Mouse (Mus musculus): ENCODE measurements around the gene Klhl26. TPM values are rescaled to one million over a fixed set of nuclear protein-coding genes. Genes with fewer than 3 reads are reported as not detected.

Klhl26 gene
- total RNA-seq, 2 experiments from 2014 or later: 8.4 to 9.7 TPM

DNA sequence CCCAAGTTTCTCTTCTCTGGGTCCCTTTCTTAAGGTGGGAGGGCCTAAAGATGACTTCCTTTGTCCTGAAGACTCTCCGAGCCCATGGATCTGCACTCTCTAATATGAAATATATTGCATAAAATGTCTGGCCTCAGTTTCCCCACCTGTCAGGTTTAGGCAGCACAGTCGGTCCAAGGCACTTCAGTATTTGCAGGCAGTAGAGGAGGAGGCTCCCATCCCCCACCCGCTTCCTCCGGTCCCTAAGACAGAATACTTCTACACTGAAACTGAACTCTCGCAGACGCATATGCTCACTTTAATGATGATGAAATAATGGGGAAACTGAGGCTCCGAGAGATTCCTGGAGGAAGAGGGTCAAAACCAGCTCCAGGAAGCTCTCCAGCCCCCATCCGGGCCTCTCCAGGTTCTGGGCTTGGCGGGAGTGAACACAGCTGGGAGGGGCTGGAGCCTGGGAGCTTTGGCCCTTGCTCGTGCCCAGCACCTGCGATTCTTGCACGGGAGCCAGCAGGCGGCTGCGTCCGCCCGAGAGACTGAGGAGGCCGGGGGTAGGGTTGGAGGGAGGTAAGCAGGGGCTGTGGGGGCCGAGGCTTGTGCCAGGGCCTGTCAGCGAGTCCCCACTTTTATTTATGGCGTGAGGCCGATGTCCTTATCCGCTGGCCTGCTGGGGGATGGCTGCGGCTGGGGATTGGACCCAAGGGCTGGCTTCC is 25.2 kb upstream of the Klhl26 start:
- DNase-seq: peak; percentile 69 to 73

- DNase-seq: no peak
Observed at GRCm38 (mm10) chr8:70500386-70501301, 23.9 kb upstream of the Klhl26 start.

- no peak for DNase-seq
Observed at GRCm38 (mm10) chr8:70495771-70496062, 18.9 kb upstream of the Klhl26 start.

GRCm38 (mm10) chr8:70495001-70495770 is 18.4 kb upstream of the Klhl26 start:
- DNase-seq: no peak

DNA sequence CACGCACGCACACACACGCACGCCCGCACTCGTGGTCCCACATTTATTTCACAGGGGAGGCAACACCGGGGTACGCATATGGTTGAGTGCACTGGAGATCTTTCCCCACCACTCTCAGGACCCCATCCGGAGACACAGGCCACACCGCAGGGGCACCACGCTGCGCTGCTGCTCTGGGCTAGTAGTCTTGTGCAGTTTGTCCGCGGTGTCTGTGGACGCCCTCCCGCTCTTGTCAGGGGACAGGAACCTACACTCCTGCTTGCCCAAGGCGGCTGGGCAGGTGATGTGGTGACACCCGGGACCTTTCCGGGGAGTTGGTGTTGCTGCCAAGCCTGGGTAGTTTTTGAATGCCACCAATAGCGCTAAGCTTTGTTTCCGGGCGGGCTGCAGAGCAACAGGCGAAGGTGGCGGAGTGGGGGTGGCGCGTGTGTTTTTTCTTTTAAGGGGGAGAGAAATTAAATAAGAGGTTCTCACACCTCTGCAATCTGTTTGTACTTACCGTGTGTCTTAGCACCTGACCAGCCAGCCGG is 17.7 kb upstream of the Klhl26 start:
- peak in 1 of 2 experiments; percentile 14 for DNase-seq

GRCm38 (mm10) chr8:70493692-70494415 is 17.1 kb upstream of the Klhl26 start:
- no peak for DNase-seq

DNA sequence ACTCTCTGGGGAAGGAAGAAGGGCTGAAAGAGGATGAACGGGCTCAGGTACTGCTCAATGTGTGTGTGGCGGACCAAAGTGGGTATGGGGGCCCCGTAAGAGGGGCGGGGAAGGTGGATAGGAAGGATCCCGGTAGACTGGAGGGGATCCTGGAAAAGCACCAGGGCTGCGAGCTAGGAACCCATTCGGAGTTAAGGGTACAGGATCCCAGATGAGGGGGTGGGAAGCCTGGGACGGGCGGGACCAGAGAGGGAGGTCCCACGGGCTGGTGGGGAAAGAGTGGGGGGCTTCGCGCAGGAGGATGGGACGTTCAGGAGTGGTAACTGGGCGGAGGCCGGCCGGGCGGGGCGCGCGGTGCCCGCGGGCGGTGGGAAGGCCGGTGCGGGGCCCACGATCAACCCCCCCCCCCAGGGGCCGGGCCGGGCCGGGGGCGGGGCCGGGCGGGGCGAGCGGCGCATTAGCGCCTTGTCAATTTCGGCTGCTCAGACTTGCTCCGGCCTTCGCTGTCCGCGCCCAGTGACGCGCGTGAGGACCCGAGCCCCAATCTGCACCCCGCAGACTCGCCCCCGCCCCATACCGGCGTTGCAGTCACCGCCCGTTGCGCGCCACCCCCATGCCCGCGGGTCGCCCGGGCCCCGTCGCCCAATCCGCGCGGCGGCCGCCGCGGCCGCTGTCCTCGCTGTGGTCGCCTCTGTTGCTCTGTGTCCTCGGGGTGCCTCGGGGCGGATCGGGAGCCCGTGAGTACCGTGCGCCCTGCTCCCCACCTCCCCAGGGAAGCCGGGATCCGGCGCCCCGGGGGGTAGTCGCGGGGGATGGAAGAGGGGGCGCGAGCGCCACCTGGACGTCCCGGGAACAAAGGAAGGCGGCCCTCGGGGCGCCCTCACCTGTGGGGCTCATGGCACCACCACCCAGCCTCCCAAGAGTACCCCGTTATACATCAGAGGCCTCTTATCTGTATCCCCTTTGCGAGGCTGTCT is 16.2 kb upstream of the Klhl26 start, which contains the start of gene Crlf1:
Crlf1 (plus strand) TSS at position 495 of the 977 bp plus-strand sequence.
- peak in 1 of 2 experiments; percentile 12 for DNase-seq

DNA sequence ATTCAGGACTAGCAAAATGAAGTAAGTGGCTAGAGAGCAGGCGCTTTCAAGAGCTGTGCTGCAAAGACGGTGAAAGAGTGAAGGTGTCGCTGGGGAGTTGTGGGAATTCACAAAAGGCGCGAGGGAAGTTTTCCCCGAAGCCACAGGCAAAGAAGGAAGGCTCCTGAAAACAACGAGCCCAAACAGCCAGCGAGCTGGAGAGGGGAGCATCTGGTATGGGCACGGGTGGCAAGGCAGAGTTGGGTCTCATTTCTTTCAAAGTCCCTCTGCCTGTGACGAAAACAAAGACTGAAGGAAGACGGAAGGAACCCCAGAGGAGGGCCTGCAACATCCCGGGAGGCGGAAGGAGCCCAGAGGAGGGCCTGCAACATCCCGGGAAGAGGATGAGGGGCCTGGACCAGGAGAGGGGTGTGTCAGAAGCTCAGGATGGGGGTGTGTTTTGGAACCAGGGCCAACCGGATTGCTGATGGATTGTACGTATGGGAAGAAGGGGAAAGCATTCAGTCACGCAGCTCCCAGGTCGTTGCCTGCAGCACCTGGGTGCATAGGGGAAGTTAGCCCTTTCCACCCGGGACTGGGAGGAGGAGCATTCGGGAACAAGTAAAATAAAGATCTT is 14.2 kb upstream of the Klhl26 start:
- no peak for DNase-seq

GRCm38 (mm10) chr8:70490061-70490879 is 13.5 kb upstream of the Klhl26 start:
- peak in 1 of 2 experiments; percentile 10 for DNase-seq

DNA sequence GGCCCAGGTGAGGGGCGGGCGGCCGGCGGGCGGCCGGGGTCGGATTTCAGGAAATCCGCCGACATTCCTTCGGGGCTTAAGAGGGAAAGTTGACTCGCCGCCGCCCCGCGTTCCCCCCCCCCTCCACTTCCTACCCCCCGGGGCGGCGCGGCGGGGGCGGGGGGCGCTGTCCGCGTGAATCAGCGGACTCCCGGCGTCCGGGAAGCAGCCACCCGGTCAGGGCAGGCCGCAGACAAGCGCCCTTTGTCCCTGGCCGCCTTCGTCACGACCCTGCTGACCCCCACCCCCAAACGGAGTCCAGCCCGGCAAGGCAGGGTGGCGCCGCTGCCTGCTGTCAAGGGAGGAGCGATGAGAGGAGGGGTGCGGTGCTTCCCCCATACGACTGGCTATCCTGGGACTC is 12.8 kb upstream of the Klhl26 start:
- DNase-seq: peak in 1 of 2 experiments; percentile 13

DNA sequence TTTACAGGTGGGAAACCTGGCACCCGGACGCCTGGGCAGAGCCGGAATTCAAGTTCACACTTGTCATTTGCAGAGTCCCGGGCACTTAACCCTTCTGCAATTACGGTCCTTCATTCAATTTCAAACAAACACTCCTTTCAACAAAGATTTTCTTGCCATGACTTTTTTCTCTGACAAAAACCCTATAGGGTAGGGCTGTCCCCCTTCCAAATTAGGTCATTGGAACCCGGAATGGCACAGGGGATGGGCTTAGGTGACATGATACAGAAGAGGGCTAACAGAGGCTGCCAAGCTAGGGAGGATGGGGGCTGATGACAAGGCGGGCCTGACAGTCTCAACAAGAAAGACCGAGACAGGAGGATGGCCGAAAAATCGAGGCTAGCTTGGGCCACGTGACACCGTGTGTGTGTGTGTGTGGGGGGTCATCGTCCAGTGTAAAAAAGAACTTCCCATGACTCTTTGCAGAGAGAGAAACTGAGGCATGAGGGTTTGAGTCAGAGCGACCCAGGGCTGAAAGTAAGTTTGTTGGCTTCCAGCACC is 12.2 kb upstream of the Klhl26 start:
- DNase-seq: peak in 1 of 2 experiments; percentile 13

GRCm38 (mm10) chr8:70487993-70488796 is 11.4 kb upstream of the Klhl26 start:
- peak in 1 of 2 experiments; percentile 37 for DNase-seq

DNA sequence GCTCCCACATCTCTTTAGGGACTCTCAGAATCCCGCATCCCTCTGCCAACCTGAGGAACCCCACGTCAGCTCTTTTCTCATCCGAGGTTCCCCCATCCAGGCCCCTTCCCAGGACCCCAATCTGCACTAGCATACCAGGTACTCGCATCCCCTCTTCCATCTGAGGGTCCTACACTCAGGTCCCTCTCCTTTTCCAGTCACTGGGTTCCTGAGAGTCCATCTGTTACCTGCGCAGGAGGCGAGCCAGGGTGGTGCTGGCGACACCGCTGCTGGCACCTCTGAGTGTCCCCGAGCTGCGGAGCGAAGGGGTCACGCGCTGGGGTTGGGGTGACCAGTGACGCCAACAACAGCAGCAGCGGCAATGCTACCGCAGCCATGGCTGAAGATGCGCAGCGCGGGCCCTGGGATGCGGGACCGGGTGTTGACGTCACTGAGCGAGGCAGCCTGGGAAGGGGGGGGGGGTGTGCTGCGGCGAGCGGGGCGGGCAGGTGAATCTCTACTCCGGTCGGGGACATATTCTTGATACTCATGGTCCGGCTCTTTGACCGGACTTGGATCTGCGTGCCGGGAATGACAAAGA is 10.3 kb upstream of the Klhl26 start, which contains the start of gene Tmem59l:
Tmem59l (minus strand) TSS at position 418 of the 580 bp plus-strand sequence.
- no peak for DNase-seq

- no peak for DNase-seq
Observed at GRCm38 (mm10) chr8:70486191-70486681, 9.5 kb upstream of the Klhl26 start.

GRCm38 (mm10) chr8:70482943-70483342 is 6.2 kb upstream of the Klhl26 start:
- no peak for DNase-seq

DNA sequence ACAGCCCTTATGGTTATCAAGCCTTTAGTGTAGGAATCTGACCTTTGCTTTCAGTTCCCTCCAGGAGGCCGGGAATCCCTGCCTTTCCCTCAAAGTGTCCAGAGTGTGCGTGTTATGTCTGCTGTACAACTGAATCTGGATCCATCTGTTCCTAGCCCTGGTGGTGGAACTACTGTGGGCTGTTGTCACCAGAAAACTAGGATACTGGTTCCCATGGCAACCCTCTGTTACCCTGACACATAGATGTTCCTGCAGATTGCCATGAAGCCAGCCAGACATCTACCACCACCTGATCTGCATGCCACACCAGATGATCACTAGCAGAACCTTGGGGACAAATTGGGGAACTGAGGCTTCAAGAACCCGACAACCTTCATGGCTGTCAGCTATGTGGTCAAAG is 5.1 kb upstream of the Klhl26 start:
- DNase-seq: no peak
